Mouse (Mus musculus): ENCODE measurements around the gene Hamp. TPM values are rescaled to one million over a fixed set of nuclear protein-coding genes. Genes with fewer than 3 reads are reported as not detected.
"Not testable (repeated sequence)": the region's sequence is repeated elsewhere in the genome, so short reads cannot be mapped to it uniquely, and the experiment has no call there.

The Hamp gene
- polyA plus RNA-seq, 1 experiment, result not detected

- no peaks in the 10 kb centered on the region for H3K9me3 ChIP-seq (replicated peaks; ENCODE audit: control insufficient read depth, insufficient read depth, low read length, poor library complexity, severe bottlenecking)
- H3K4me3 ChIP-seq (ENCODE audit: low read depth, low read length), result no peak overlapping the region
- no peak overlapping the region for H3K9ac ChIP-seq (ENCODE audit: low read depth, poor library complexity, severe bottlenecking)
- H3K4me1 ChIP-seq (ENCODE audit: control insufficient read depth, insufficient read depth, low read length), result no peaks in the 10 kb centered on the region
- H3K27ac ChIP-seq (ENCODE audit: insufficient read depth, low read length), result no peak overlapping the region
- no peaks in the 10 kb centered on the region for H3K27me3 ChIP-seq (ENCODE audit: control insufficient read depth, insufficient read depth, low read length, poor library complexity, severe bottlenecking)
- TF ChIP-seq CTCF (IDR thresholded peaks at IDR 0.05; ENCODE audit: low read depth, low read length) (no peak), EP300 (IDR thresholded peaks at IDR 0.05; ENCODE audit: insufficient read depth, low read depth, low read length) (no peak), POLR2A (IDR thresholded peaks at IDR 0.05; ENCODE audit: insufficient read depth, low read length) (no peak)
- peaks cover 6% of the 10 kb centered on the region for H3K36me3 ChIP-seq (ENCODE audit: control insufficient read depth, insufficient read depth, low read length, poor library complexity, severe bottlenecking)
Measured at GRCm38 (mm10) chr7:30945876-30946275, 2.0 kb upstream of the Hamp start.

GRCm38 (mm10) chr7:30945466-30945865, 1.6 kb upstream of the Hamp start:
- not testable (repeated sequence) for H3K4me3 ChIP-seq (ENCODE audit: low read depth, low read length); H3K4me1 ChIP-seq (ENCODE audit: control insufficient read depth, insufficient read depth, low read length); H3K9me3 ChIP-seq (replicated peaks; ENCODE audit: control insufficient read depth, insufficient read depth, low read length, poor library complexity, severe bottlenecking); H3K9ac ChIP-seq (ENCODE audit: low read depth, poor library complexity, severe bottlenecking); H3K27ac ChIP-seq (ENCODE audit: insufficient read depth, low read length); H3K27me3 ChIP-seq (ENCODE audit: control insufficient read depth, insufficient read depth, low read length, poor library complexity, severe bottlenecking); H3K36me3 ChIP-seq (ENCODE audit: control insufficient read depth, insufficient read depth, low read length, poor library complexity, severe bottlenecking)

GRCm38 (mm10) chr7:30944706-30945105, 874 bp upstream of the Hamp start:
- H3K36me3 ChIP-seq (ENCODE audit: control insufficient read depth, insufficient read depth, low read length, poor library complexity, severe bottlenecking); H3K9me3 ChIP-seq (replicated peaks; ENCODE audit: control insufficient read depth, insufficient read depth, low read length, poor library complexity, severe bottlenecking); H3K27me3 ChIP-seq (ENCODE audit: control insufficient read depth, insufficient read depth, low read length, poor library complexity, severe bottlenecking); H3K4me1 ChIP-seq (ENCODE audit: control insufficient read depth, insufficient read depth, low read length); H3K4me3 ChIP-seq (ENCODE audit: low read depth, low read length); H3K27ac ChIP-seq (ENCODE audit: insufficient read depth, low read length); H3K9ac ChIP-seq (ENCODE audit: low read depth, poor library complexity, severe bottlenecking): not testable (repeated sequence)

- H3K4me3 ChIP-seq (ENCODE audit: low read depth, low read length); H3K27ac ChIP-seq (ENCODE audit: insufficient read depth, low read length); H3K9ac ChIP-seq (ENCODE audit: low read depth, poor library complexity, severe bottlenecking); H3K4me1 ChIP-seq (ENCODE audit: control insufficient read depth, insufficient read depth, low read length); H3K9me3 ChIP-seq (replicated peaks; ENCODE audit: control insufficient read depth, insufficient read depth, low read length, poor library complexity, severe bottlenecking); H3K27me3 ChIP-seq (ENCODE audit: control insufficient read depth, insufficient read depth, low read length, poor library complexity, severe bottlenecking); H3K36me3 ChIP-seq (ENCODE audit: control insufficient read depth, insufficient read depth, low read length, poor library complexity, severe bottlenecking): not testable (repeated sequence)
Measured at GRCm38 (mm10) chr7:30942365-30942764, 1.5 kb downstream of the Hamp start.

GRCm38 (mm10) chr7:30940070-30940469, 3.8 kb downstream of the Hamp start:
- H3K9ac ChIP-seq (ENCODE audit: low read depth, poor library complexity, severe bottlenecking); H3K27ac ChIP-seq (ENCODE audit: insufficient read depth, low read length); H3K4me3 ChIP-seq (ENCODE audit: low read depth, low read length); H3K4me1 ChIP-seq (ENCODE audit: control insufficient read depth, insufficient read depth, low read length); H3K27me3 ChIP-seq (ENCODE audit: control insufficient read depth, insufficient read depth, low read length, poor library complexity, severe bottlenecking); H3K36me3 ChIP-seq (ENCODE audit: control insufficient read depth, insufficient read depth, low read length, poor library complexity, severe bottlenecking); H3K9me3 ChIP-seq (replicated peaks; ENCODE audit: control insufficient read depth, insufficient read depth, low read length, poor library complexity, severe bottlenecking): not testable (repeated sequence)

- H3K27ac ChIP-seq (ENCODE audit: insufficient read depth, low read length); H3K4me3 ChIP-seq (ENCODE audit: low read depth, low read length); H3K27me3 ChIP-seq (ENCODE audit: control insufficient read depth, insufficient read depth, low read length, poor library complexity, severe bottlenecking); H3K9ac ChIP-seq (ENCODE audit: low read depth, poor library complexity, severe bottlenecking); H3K4me1 ChIP-seq (ENCODE audit: control insufficient read depth, insufficient read depth, low read length); H3K9me3 ChIP-seq (replicated peaks; ENCODE audit: control insufficient read depth, insufficient read depth, low read length, poor library complexity, severe bottlenecking); H3K36me3 ChIP-seq (ENCODE audit: control insufficient read depth, insufficient read depth, low read length, poor library complexity, severe bottlenecking): not testable (repeated sequence)
Measured at GRCm38 (mm10) chr7:30935422-30936099, 8.3 kb downstream of the Hamp start.

- not testable (repeated sequence) for H3K9ac ChIP-seq (ENCODE audit: low read depth, poor library complexity, severe bottlenecking); H3K27ac ChIP-seq (ENCODE audit: insufficient read depth, low read length); H3K9me3 ChIP-seq (replicated peaks; ENCODE audit: control insufficient read depth, insufficient read depth, low read length, poor library complexity, severe bottlenecking); H3K27me3 ChIP-seq (ENCODE audit: control insufficient read depth, insufficient read depth, low read length, poor library complexity, severe bottlenecking); H3K4me1 ChIP-seq (ENCODE audit: control insufficient read depth, insufficient read depth, low read length); H3K4me3 ChIP-seq (ENCODE audit: low read depth, low read length); H3K36me3 ChIP-seq (ENCODE audit: control insufficient read depth, insufficient read depth, low read length, poor library complexity, severe bottlenecking)
Measured at GRCm38 (mm10) chr7:30924581-30924980, 19.3 kb downstream of the Hamp start, which contains the start of gene Hamp2. TSS of gene Hamp2 (minus strand) at chr7:30924681.
